Mouse (Mus musculus) liver, embryonic 16.5 days (tissue): ENCODE measurements around the gene Clmp. TPM values are rescaled to one million over a fixed set of nuclear protein-coding genes. Genes with fewer than 3 reads are reported as not detected.
A peak's percentile ranks its signal among the peaks of the same experiment; 100 is the strongest.

Experiments
- ATAC-seq: fragments of 200-750 bp; cut with Nextera tagmentation; 2 replicates; pipeline ENCODE4 v1.8.0; 2017; ENCODE audit warnings: low read depth, mild to moderate bottlenecking, moderate number of reproducible peaks, moderate library complexity
- H3K27ac ChIP-seq: fragments of 300-500 bp; sonication (generic); 2 replicates; pipeline ENCODE4 v1.5.1; 2014; ENCODE audit warnings: mild to moderate bottlenecking, low read length
- H3K27me3 ChIP-seq: fragments of 300-500 bp; sonication (generic); 2 replicates; pipeline ENCODE4 v1.6.1; 2014; ENCODE audit warnings: low read depth, low read length, mixed read lengths; ENCODE audit not compliant: control insufficient read depth, insufficient read depth
- H3K36me3 ChIP-seq: fragments of 300-500 bp; sonication (generic); 2 replicates; pipeline ENCODE4 v1.6.1; 2014; ENCODE audit warnings: mild to moderate bottlenecking; ENCODE audit not compliant: control insufficient read depth, insufficient read depth
- H3K4me1 ChIP-seq: fragments of 300-500 bp; sonication (generic); 2 replicates; pipeline ENCODE4 v1.6.1; 2014; ENCODE audit warnings: low read depth, low read length, mixed read lengths; ENCODE audit not compliant: control insufficient read depth
- H3K4me2 ChIP-seq: fragments of 300-500 bp; sonication (generic); 2 replicates; pipeline ENCODE4 v1.6.1; 2014; ENCODE audit warnings: low read depth, low read length, mixed read lengths
- H3K4me3 ChIP-seq: fragments of 300-500 bp; sonication (generic); 2 replicates; pipeline ENCODE4 v1.5.1; 2014; ENCODE audit warnings: low read depth, mild to moderate bottlenecking, low read length
- H3K9ac ChIP-seq: fragments of 300-500 bp; sonication (generic); 2 replicates; pipeline ENCODE4 v1.6.1; 2014; ENCODE audit warnings: low read depth, low read length
- H3K9me3 ChIP-seq: fragments of 300-500 bp; sonication (generic); replicated peaks from 2 replicates; pipeline ENCODE4 v1.6.1; 2016; ENCODE audit warnings: low read length; ENCODE audit not compliant: control insufficient read depth
- WGBS: fragments of 180-500 bp; shearing (Covaris S2); extraction: QIAGEN DNeasy Blood & Tissue Kit; methylation state at CpG from one replicate; pipeline ENCODE4 v1.1.7; 2014; ENCODE audit not compliant: insufficient replicate concordance; 5-methylcytosine and 5-hydroxymethylcytosine counted together
- polyA plus RNA-seq: library from polyadenylated mRNA; unstranded; fragments of >200 nt; fragmentation: Nextera tagmentation; extraction: Ambion mirVana; gene quantifications from 2 replicates; pipeline ENCODE4 v1.2.1, GENCODE M21; 2015

Gene Clmp
- polyA plus RNA-seq, 1 experiment from 2014 or later, result 1.2 TPM

GRCm38 (mm10) chr9:40704364-40705276 is 18.9 kb downstream of the Clmp start:
- Histone ChIP-seq H3K27ac (no peak overlapping the region), H3K4me2 (no peak overlapping the region), H3K27me3 (no peaks in the 10 kb centered on the region), H3K4me3 (no peak overlapping the region), H3K9ac (no peak overlapping the region), H3K4me1 (no peaks in the 10 kb centered on the region; the same call in 1 of the 2 replicates), H3K36me3 (no peaks in the 10 kb centered on the region), H3K9me3 (no peaks in the 10 kb centered on the region)
- 34% methylated on average over 10 of the region's 10 CpGs for WGBS
- ATAC-seq, result no peak

DNA sequence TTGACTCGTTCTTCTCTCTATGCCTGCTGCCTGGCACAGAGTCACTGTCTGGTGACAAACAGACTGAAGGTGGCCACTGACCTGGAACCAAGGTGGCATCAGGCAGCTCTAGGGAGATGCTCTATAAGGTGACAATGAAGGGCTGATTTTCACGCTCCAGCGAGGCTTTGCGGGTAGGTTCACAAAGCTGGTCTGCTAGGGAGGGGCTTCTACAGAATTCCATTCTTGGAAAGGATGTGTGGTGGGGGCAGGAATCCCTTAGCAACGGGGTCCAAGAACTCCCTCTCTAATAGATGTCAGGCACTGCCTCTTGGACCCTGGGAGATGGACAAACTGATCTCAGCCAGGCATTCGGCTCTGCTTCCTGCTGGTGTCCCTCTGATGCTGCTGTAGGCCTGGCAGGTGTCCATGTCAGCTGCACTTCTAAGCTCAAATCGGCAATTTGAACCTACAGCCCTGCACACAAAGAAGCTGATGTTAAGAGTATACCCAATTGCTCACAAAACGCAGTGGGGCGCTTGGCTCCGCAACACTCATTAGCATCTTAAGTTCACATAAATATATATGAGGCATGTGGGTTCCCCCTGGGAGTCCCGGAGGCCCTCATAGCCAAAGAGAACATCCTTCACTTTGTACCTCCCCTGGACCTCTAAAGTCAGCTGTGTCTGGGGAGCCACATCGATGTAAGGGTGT is 22.8 kb downstream of the Clmp start:
- Histone ChIP-seq H3K9ac (no peak overlapping the region), H3K36me3 (no peaks in the 10 kb centered on the region), H3K4me3 (no peak overlapping the region), H3K27me3 (no peaks in the 10 kb centered on the region), H3K4me1 (no peaks in the 10 kb centered on the region; the same call in 1 of the 2 replicates), H3K9me3 (no peaks in the 10 kb centered on the region), H3K27ac (no peak overlapping the region), H3K4me2 (no peak overlapping the region)
- 64% methylated on average over 12 of the region's 12 CpGs for WGBS
- ATAC-seq, result no peak

- 62% methylated on average over 7 of the region's 7 CpGs for WGBS
- H3K9me3 ChIP-seq, result no peaks in the 10 kb centered on the region
- no peak overlapping the region for H3K27ac ChIP-seq
These were observed 23.4 kb downstream of the Clmp start for GRCm38 (mm10) chr9:40709141-40709537.

GRCm38 (mm10) chr9:40709587-40709986 is 23.8 kb downstream of the Clmp start:
- no peak overlapping the region for H3K4me2 ChIP-seq
- H3K4me3 ChIP-seq, result no peak overlapping the region
- no peak overlapping the region for H3K9ac ChIP-seq
- 49% methylated on average over 3 of the region's 3 CpGs for WGBS
- ATAC-seq, result no peak
- no peaks in the 10 kb centered on the region for H3K36me3 ChIP-seq
- H3K27ac ChIP-seq, result no peak overlapping the region
- H3K4me1 ChIP-seq, result no peaks in the 10 kb centered on the region; the same call in 1 of the 2 replicates
- no peaks in the 10 kb centered on the region for H3K27me3 ChIP-seq
- no peaks in the 10 kb centered on the region for H3K9me3 ChIP-seq

More at GRCm38 (mm10) chr9:40709141-40709537, 23.4 kb downstream of the Clmp start:
- H3K4me3 ChIP-seq, result no peak overlapping the region
- H3K4me1 ChIP-seq, result no peaks in the 10 kb centered on the region; the same call in 1 of the 2 replicates
- H3K4me2 ChIP-seq, result no peak overlapping the region
- no peak overlapping the region for H3K9ac ChIP-seq
- no peak for ATAC-seq
- no peaks in the 10 kb centered on the region for H3K27me3 ChIP-seq
- no peaks in the 10 kb centered on the region for H3K36me3 ChIP-seq

GRCm38 (mm10) chr9:40709991-40710390 is 24.2 kb downstream of the Clmp start:
- WGBS, result 26% methylated on average over 3 of the region's 3 CpGs
- Histone ChIP-seq H3K9me3 (no peaks in the 10 kb centered on the region), H3K4me2 (no peak overlapping the region), H3K4me3 (no peak overlapping the region), H3K27me3 (no peaks in the 10 kb centered on the region), H3K4me1 (no peaks in the 10 kb centered on the region; the same call in 1 of the 2 replicates), H3K9ac (no peak overlapping the region), H3K36me3 (no peaks in the 10 kb centered on the region), H3K27ac (no peak overlapping the region)
- ATAC-seq, result no peak

DNA sequence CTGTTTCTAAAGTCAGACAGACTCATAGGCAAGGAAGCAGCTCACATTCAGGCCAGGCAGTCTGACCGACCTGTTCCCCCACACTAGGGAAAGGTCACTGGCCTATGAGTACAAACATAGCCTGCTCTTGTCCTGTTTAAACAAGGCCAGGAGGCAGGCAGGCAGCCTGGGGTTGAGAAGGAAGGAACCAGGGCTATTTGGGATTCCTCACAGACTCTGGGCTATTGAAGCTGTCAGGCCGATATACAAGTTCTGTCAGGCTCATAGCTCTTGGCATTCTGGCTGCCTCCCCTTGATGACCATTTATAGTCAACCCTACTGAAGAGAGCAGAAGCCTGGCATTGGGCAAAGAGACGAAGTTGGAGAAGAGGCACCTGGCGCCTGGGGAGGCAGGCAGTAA is 25.9 kb downstream of the Clmp start:
- Histone ChIP-seq H3K27ac (no peak overlapping the region), H3K4me1 (no peaks in the 10 kb centered on the region; the same call in 1 of the 2 replicates), H3K27me3 (no peaks in the 10 kb centered on the region), H3K4me3 (no peak overlapping the region), H3K36me3 (no peaks in the 10 kb centered on the region), H3K4me2 (no peak overlapping the region), H3K9me3 (no peaks in the 10 kb centered on the region), H3K9ac (no peak overlapping the region)
- 49% methylated on average over 4 of the region's 4 CpGs for WGBS
- ATAC-seq, result peak; percentile 63; the same call in 1 of the 2 replicates

DNA sequence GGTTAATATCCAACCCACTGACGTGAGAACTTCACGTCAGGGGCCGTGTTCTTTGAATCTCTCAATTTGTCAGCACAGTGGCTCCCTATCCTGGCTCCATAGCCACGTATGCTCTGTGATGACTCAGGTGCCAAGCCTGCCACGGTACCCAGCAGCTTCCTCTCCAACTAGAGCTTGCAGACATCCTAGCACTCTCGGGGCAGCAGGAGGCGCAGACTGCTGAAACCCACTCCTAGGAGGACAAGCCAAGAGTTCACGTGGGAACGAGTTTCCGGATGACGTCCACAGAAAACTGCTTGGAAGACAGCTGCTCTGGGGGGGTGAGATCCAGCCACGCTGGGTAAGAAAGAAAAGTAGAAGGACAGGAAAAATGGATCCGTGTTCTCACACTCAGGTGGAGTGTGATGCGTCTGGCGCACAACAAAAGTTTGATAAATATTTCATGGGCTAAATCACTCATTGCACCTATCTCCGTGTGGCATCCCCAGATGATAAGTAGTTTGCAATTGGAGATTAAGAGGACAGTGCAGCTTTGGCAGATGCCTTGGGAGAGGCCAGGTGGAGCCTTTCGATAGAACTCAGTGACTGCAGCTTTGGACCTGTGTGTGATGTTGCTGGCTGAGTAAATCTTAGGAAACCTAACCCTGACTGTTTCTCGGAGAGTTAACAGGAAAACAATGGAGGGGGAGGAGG is 31.6 kb downstream of the Clmp start:
- WGBS, result 57% methylated on average over 18 of the region's 18 CpGs
- no peak for ATAC-seq
- H3K36me3 ChIP-seq, result no peaks in the 10 kb centered on the region

GRCm38 (mm10) chr9:40717875-40718185 is 32.1 kb downstream of the Clmp start:
- Histone ChIP-seq H3K4me1 (no peaks in the 10 kb centered on the region), H3K36me3 (no peaks in the 10 kb centered on the region), H3K4me3 (no peak overlapping the region), H3K27me3 (no peaks in the 10 kb centered on the region), H3K4me2 (no peak overlapping the region), H3K9me3 (no peaks in the 10 kb centered on the region), H3K27ac (no peak overlapping the region), H3K9ac (no peak overlapping the region)
- no peak for ATAC-seq
- 25% methylated on average over 7 of the region's 7 CpGs for WGBS

More for the DNA sequence above, 31.6 kb downstream of the Clmp start:
- no peak overlapping the region for H3K27ac ChIP-seq
- H3K9me3 ChIP-seq, result no peaks in the 10 kb centered on the region
- H3K27me3 ChIP-seq, result no peaks in the 10 kb centered on the region
- H3K4me3 ChIP-seq, result no peak overlapping the region
- no peaks in the 10 kb centered on the region for H3K4me1 ChIP-seq
- H3K9ac ChIP-seq, result no peak overlapping the region
- no peak overlapping the region for H3K4me2 ChIP-seq
